8 mouse cellular contexts compared by ENCODE assay signal in genomic region chr8:122551265-122552051, GRCm38 (mm10). TPM values are rescaled to one million over a fixed set of nuclear protein-coding genes. Genes with fewer than 3 reads are reported as not detected.
A peak's percentile ranks its signal among the peaks of the same experiment; 100 is the strongest.
DNase-seq lines count a peak whose midpoint lies in the region; ATAC-seq and TF ChIP-seq lines count a peak whose summit lies in the region.

Gene Piezo1 (minus strand): TSS chr8:122551329.

- WGBS in heart, embryonic 14.5 days, result 11% methylated on average over 53 of the region's 56 CpGs
- WGBS in liver, embryonic 14.5 days (ENCODE audit: insufficient replicate concordance), result 10% methylated on average over 50 of the region's 56 CpGs
- WGBS in stomach, embryonic 16.5 days, result 9% methylated on average over 54 of the region's 56 CpGs

- H3K27ac ChIP-seq in bone marrow macrophage, adult 2 months (ENCODE audit: insufficient read depth, low read depth, low read length), result peak within 1 kb of the TSS; percentile 57
- H3K27ac ChIP-seq in heart, embryonic 14.5 days (replicated peaks in 1 of 2; ENCODE audit: control insufficient read depth in 1 of 2, insufficient read depth in 1 of 2, low read depth in 2 of 2, low read length in 2 of 2), result peak within 1 kb of the TSS; percentile 58 to 86
- peak within 1 kb of the TSS; percentile 99 for H3K27ac ChIP-seq in liver, embryonic 14.5 days
- H3K27ac ChIP-seq in stomach, embryonic 16.5 days (ENCODE audit: low read length), result peak within 1 kb of the TSS; percentile 87

- H3K4me3 ChIP-seq in C2C12 (ENCODE audit: insufficient read depth, poor library complexity, severe bottlenecking), result peak within 1 kb of the TSS; percentile 65
- H3K4me3 ChIP-seq in bone marrow macrophage, adult 2 months (ENCODE audit: insufficient read depth, low read length), result peak within 1 kb of the TSS; percentile 71
- peak within 1 kb of the TSS; percentile 67 to 77 for H3K4me3 ChIP-seq in heart, embryonic 14.5 days (ENCODE audit: control insufficient read depth in 1 of 2, insufficient read depth in 1 of 2, low read depth in 1 of 2, low read length in 2 of 2)
- H3K4me3 ChIP-seq in liver, embryonic 14.5 days (ENCODE audit: insufficient read depth in 1 of 2, low read depth in 2 of 2, low read length in 2 of 2), result peak within 1 kb of the TSS; percentile 67 to 86
- H3K4me3 ChIP-seq in stomach, embryonic 16.5 days (replicated peaks; ENCODE audit: low read length), result peak within 1 kb of the TSS; percentile 80

- H3K4me1 ChIP-seq in bone marrow macrophage, adult 2 months (ENCODE audit: control insufficient read depth, insufficient read depth, low read length), result peaks cover 45% of the 10 kb centered on the region
- H3K4me1 ChIP-seq in heart, embryonic 14.5 days (ENCODE audit: control insufficient read depth in 2 of 2, insufficient read depth in 2 of 2, low read length in 2 of 2), result peaks cover 27 to 32% of the 10 kb centered on the region in 2 experiments
- peaks cover 31 to 46% of the 10 kb centered on the region in 2 experiments for H3K4me1 ChIP-seq in liver, embryonic 14.5 days (replicated peaks; ENCODE audit: control insufficient read depth in 2 of 2, insufficient read depth in 2 of 2, low read length in 1 of 2)
- peaks cover 37% of the 10 kb centered on the region for H3K4me1 ChIP-seq in stomach, embryonic 16.5 days (ENCODE audit: control insufficient read depth, insufficient read depth, low read length)

- H3K79me2 ChIP-seq in C2C12 (ENCODE audit: control insufficient read depth, insufficient read depth), result peaks cover 46% of the 10 kb centered on the region

- no peaks in the 10 kb centered on the region for H3K9me3 ChIP-seq in heart, embryonic 14.5 days (ENCODE audit: control insufficient read depth, low read length)
- H3K9me3 ChIP-seq in liver, embryonic 14.5 days (ENCODE audit: control insufficient read depth, low read length), result no peaks in the 10 kb centered on the region
- no peaks in the 10 kb centered on the region for H3K9me3 ChIP-seq in stomach, embryonic 16.5 days (replicated peaks; ENCODE audit: control insufficient read depth, low read length)

- peak within 1 kb of the TSS; percentile 92 for H3K4me2 ChIP-seq in heart, embryonic 14.5 days (ENCODE audit: low read length)
- peak within 1 kb of the TSS; percentile 99 for H3K4me2 ChIP-seq in liver, embryonic 14.5 days (ENCODE audit: low read depth)
- H3K4me2 ChIP-seq in stomach, embryonic 16.5 days (ENCODE audit: low read depth, low read length), result peak within 1 kb of the TSS; percentile 88

- peak; percentile 77 for ATAC-seq in heart, embryonic 14.5 days (ENCODE audit: insufficient number of reproducible peaks, insufficient read depth, low FRiP score, low read depth)
- peak; percentile 75 for ATAC-seq in liver, embryonic 14.5 days (ENCODE audit: insufficient read depth)
- peak; percentile 89 for ATAC-seq in stomach, embryonic 16.5 days (ENCODE audit: insufficient read depth, low FRiP score)

- peak; percentile 79; the same call in 1 of the 2 replicates for TF ChIP-seq POLR2A in bone marrow macrophage, adult 2 months (IDR thresholded peaks at IDR 0.05; ENCODE audit: borderline replicate concordance, low read depth, low read length)

- peak; percentile 75 for DNase-seq in fibroblast of lung, adult 2 months (ENCODE audit: low read depth)
- DNase-seq in kidney, postnatal 10 days, result peak; percentile 96
- peak; percentile 77 to 82 (median 79) for DNase-seq in liver, embryonic 14.5 days (ENCODE audit: low read depth in 3 of 3, low spot score in 3 of 3)
- DNase-seq in neural tube, embryonic 10.5 days (ENCODE audit: extremely low spot score, low spot score), result peak; percentile 86

- TF ChIP-seq CTCF in C2C12 (IDR thresholded peaks at IDR 0.05; ENCODE audit: control insufficient read depth, insufficient read depth, insufficient read length), result peak; percentile 100
- peak; percentile 98 for TF ChIP-seq CTCF in bone marrow macrophage, adult 2 months (IDR thresholded peaks at IDR 0.05; ENCODE audit: low read depth, low read length)
- peak; percentile 100 for TF ChIP-seq CTCF in liver, embryonic 14.5 days (IDR thresholded peaks at IDR 0.05; ENCODE audit: low read depth)

- peaks cover 6% of the 10 kb centered on the region for H3K36me3 ChIP-seq in C2C12 (ENCODE audit: control insufficient read depth, insufficient read depth)
- H3K36me3 ChIP-seq in heart, embryonic 14.5 days (ENCODE audit: control insufficient read depth, insufficient read depth, low read length), result no peaks in the 10 kb centered on the region
- H3K36me3 ChIP-seq in liver, embryonic 14.5 days (replicated peaks; ENCODE audit: control insufficient read depth, insufficient read depth, low read depth), result peaks cover 9% of the 10 kb centered on the region
- H3K36me3 ChIP-seq in stomach, embryonic 16.5 days (ENCODE audit: control insufficient read depth, insufficient read depth, low read length), result no peaks in the 10 kb centered on the region

- no peak; the same call in 1 of the 2 replicates for TF ChIP-seq EP300 in liver, embryonic 14.5 days (IDR thresholded peaks at IDR 0.05; ENCODE audit: low read depth)

- peak within 1 kb of the TSS; percentile 100 for H3ac ChIP-seq in C2C12 (ENCODE audit: control insufficient read depth, insufficient read length, low read depth)

- H3K79me3 ChIP-seq in C2C12 (ENCODE audit: low read depth), result peaks cover 34% of the 10 kb centered on the region

- H3K9ac ChIP-seq in heart, embryonic 14.5 days (ENCODE audit: low read length), result peak within 1 kb of the TSS; percentile 91
- H3K9ac ChIP-seq in liver, embryonic 14.5 days (replicated peaks), result peak within 1 kb of the TSS; percentile 89
- H3K9ac ChIP-seq in stomach, embryonic 16.5 days (ENCODE audit: low read length), result peak within 1 kb of the TSS; percentile 93

- H3K27me3 ChIP-seq in C2C12 (ENCODE audit: control insufficient read depth, insufficient read depth, insufficient read length), result no peaks in the 10 kb centered on the region
- H3K27me3 ChIP-seq in heart, embryonic 14.5 days (ENCODE audit: control insufficient read depth, insufficient read depth, low read length), result no peaks in the 10 kb centered on the region
- H3K27me3 ChIP-seq in liver, embryonic 14.5 days (ENCODE audit: control insufficient read depth, insufficient read depth, low read length), result no peaks in the 10 kb centered on the region
- H3K27me3 ChIP-seq in stomach, embryonic 16.5 days (ENCODE audit: control insufficient read depth, insufficient read depth, low read length), result no peaks in the 10 kb centered on the region

TF ChIP-seq in C2C12, 6 proteins besides CTCF, POLR2A, EP300 and RAD21:
- TF ChIP-seq MAX (IDR thresholded peaks at IDR 0.05) (peak; percentile 75), MYOG (IDR thresholded peaks at IDR 0.05; ENCODE audit: control insufficient read depth, extremely low read depth, insufficient read length) (no peak), USF1 (IDR thresholded peaks at IDR 0.05; ENCODE audit: low read depth) (no peak), MYOD1 (IDR thresholded peaks at IDR 0.05; ENCODE audit: control insufficient read depth, insufficient read length, low read depth) (peak; percentile 64), FOSL1 (IDR thresholded peaks at IDR 0.05; ENCODE audit: insufficient read depth, low read length, poor library complexity, severe bottlenecking) (no peak), CEBPB (IDR thresholded peaks at IDR 0.05; ENCODE audit: low read depth) (no peak)

RNA-seq across cellular contexts. Expression of gene Piezo1, which starts in this region (rescaled TPM):
- polyA plus RNA-seq in C2C12 (2012; fragmentation: generic; extraction: Trizol), result 107 TPM
- polyA plus RNA-seq in bone marrow macrophage, adult 2 months (2012; ENCODE audit: insufficient read depth, insufficient read length, missing spikeins), result 32.1 and 36.2 TPM in 2 replicates
- 14.9 and 16.3 TPM in 2 replicates for polyA plus RNA-seq in heart, embryonic 14.5 days (2014; fragmentation: Nextera tagmentation; extraction: Ambion mirVana)
- polyA plus RNA-seq in liver, embryonic 14.5 days (2012; rRNA removed), result 49.5 and 60.9 TPM in 2 replicates
- polyA plus RNA-seq in liver, embryonic 14.5 days (2014; fragmentation: Nextera tagmentation; extraction: Ambion mirVana), result 12.6 and 15.4 TPM in 2 replicates
- 13.5 and 18.9 TPM in 2 replicates for polyA plus RNA-seq in stomach, embryonic 16.5 days (2015; fragmentation: Nextera tagmentation; extraction: Ambion mirVana)

Comparison
In these comparisons a context has a peak if more than half of its experiments do, and no peak if none do; other contexts are left out.
1. Peak in every context shown above with its lines: DNase-seq, ATAC-seq, H3K4me3 ChIP-seq and H3K27ac ChIP-seq.